Mouse (Mus musculus): ENCODE measurements around the gene Mtr.

GRCm38 (mm10) chr13:12261505-12261904, 3.6 kb upstream of the Mtr start:
- TF ChIP-seq CTCF (IDR thresholded peaks at IDR 0.05; ENCODE audit: low read depth) (peak; percentile 37), EP300 (IDR thresholded peaks at IDR 0.05; ENCODE audit: low read depth) (no peak)
